Mouse (Mus musculus) spleen, postnatal 4 days (tissue): ENCODE data around the gene Pcx.

Experiments used
- DNase-seq, 2 experiments: peaks; one replicate each; pipeline ENCODE4 v3.0.0; 2022; ENCODE audit warnings: low spot score in 2 of 2

Gene Pcx

DNA sequence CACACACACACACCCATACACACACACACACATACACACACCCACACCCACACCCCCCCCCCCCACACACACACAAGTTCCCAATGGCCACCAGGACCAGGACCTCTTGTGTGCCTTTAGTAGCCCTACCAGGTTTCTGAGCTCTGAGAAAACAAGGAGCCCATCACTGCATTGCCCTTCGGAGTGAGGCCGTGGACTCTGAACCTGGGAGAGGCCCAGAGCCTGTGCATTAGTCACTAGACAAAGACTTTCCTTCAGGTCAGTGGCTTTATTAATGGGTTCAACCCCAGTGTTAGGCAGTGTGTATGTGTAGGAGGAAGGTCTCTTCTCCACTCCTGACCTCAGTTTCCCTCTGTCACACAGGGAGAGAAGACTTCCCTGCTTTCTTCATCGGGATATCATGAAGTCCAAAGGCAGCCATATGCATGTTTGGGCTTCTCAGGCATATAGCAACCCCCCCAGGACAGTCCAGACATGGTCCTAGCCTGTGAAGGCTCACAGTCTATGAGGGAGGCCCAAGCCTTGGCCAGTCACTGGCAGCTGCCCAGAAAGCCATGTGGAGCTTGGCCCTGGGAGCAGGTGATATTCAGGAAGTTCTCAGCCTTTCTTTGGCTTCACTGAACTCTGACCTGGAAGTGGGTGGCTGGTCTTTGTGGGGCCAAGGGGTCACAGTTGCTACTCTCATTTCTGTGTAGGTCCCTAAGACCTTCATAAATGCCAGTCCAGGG, 13.6 kb upstream of the Pcx start:
- no peak for DNase-seq

- DNase-seq = peak; percentile 52 to 82
Measured at GRCm38 (mm10) chr19:4497263-4497973, 12.9 kb upstream of the Pcx start.

DNA sequence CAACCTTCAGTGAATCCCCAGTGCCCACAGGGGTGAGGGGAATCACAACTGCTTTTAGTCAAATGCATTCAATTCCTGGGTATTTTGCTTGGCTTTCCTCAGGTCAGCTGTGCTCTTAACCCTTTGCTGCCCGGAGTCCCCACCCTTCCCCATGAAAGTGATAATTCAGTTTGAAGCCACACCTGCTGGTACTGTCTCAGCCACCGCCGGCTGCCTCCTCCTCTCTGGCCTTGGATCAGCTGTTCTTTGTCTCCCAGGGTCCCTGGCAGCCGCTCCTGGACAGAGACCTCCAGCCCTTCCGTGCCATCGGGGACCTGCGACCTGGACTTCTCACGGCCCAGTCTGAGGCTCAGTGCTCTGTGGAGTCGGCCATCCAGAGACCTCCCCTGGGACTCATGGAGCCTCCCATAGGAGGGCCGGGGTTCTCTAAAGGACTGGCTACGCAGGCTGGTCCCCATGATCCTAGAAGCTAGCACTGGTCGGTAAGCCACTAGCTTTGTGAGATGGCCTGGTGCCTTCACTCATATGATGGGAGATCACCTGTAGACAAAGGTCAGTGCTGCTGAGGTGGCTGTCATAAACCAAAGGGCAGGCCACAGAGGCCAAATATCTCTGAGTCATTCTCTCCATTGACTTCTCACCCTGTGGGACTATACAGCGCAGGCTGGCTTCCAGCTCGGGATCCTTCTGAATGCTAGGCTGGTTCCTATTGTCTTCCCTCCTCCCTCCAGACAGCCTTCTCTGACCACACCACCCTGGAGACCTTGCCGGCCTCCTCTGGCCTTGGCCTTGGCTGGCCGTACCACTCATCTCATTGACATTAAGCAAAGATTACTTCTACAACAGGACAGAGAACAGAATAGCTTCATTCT, 12.0 kb upstream of the Pcx start, which contains the start of gene 2010003K11Rik:
2010003K11Rik (minus strand) TSS at position 522 of the 872 bp plus-strand sequence.
- DNase-seq = no peak

DNA sequence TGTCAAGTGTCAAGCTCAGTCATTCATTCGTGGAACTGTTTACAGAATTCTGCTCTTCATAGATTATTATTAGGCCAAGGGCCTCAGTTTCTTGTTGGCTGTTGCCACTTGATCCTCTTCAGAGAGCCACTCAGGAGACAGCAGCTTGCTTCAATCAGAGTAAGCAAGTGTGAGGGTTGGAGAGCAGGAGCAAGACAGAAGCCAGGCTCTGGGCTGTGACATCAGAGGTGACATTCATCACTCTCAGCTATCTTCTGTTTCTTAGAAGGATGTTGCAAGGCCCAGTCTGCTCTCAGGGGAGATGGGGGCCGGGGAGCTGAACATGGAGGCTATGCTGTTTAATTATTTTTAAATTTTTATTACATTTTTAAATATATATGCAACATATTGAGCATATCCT, 7.6 kb upstream of the Pcx start:
- no peak for DNase-seq

DNA sequence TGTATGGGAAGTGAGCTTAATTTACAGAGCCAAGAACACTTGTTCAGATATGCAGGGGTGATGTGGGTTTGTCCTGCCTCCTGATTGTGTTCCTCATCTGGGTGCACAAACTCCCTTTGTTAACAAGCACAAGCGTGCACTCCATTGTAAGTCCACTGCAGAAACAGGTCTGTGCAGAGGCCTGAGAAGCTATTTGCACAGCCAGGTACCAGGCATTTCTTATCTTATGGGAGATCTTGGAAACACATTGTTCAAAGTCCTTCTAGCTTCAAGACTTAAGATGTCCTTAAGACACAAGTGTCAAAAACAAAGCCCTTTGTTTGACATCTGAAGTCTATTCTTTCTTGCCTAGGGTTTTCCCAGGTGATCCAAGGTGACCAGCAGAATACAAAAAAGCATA, 5.4 kb upstream of the Pcx start:
- no peak for DNase-seq

- no peak for DNase-seq
Measured at GRCm38 (mm10) chr19:4507746-4508145, 2.5 kb upstream of the Pcx start.

DNA sequence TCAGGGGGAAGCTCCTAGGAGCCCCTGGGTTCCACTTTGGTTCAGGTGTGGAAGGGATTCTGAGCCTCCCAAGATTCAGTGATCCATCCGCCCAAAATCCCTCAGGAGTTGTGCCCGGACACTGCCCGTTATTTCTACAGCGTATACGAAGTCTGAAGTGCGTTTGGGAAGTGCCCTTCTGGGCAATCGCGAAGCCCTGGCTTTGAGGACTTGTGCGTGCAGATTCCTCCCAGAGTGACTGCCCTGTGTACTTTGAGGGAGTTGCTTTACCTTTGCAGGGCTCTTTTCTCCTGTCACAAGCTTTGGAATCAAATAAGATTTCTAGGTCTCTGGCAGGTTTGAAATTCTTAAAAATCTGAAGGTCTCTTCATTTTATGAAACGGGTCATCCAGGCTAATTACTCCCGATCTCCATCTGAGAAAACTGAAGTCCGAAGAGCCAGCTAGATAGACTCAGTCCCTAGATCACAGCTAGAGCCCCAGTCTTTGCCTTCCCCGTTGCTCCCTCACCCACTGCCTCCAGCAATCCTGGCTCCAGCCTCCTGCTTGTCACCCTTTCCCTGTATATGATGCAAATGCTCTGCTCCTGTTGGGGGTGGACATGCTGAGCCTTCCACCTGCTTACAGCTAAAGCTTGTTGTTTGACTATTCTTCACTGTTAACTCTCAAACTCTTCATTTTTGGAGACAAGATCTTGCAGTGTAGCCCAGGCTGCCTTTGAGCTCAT, 1.0 kb downstream of the Pcx start:
- no peak for DNase-seq

- DNase-seq = no peak
Measured at GRCm38 (mm10) chr19:4513236-4513858, 3.1 kb downstream of the Pcx start.

DNA sequence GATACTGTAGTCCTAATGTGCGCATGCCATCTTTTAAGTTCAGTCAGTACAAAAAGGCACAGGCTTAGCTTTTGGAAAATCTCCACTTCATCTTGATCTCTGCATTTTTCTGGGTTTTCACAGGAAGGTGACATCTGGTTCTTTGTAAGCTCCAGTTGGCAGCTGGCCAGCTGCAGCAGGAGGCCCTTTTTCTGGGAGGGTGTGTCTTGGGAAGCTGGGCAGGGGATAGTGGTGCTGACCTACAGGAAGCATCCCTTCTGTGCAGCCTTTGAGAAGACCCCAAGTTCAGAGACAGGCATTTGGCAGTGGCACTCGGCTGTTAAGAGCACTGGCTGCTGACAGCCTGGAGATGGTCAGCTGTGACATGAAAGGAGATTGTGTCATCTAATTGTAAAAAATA, 5.5 kb downstream of the Pcx start:
- DNase-seq = no peak

- DNase-seq = no peak
Measured at GRCm38 (mm10) chr19:4516288-4516687, 6.0 kb downstream of the Pcx start.

DNA sequence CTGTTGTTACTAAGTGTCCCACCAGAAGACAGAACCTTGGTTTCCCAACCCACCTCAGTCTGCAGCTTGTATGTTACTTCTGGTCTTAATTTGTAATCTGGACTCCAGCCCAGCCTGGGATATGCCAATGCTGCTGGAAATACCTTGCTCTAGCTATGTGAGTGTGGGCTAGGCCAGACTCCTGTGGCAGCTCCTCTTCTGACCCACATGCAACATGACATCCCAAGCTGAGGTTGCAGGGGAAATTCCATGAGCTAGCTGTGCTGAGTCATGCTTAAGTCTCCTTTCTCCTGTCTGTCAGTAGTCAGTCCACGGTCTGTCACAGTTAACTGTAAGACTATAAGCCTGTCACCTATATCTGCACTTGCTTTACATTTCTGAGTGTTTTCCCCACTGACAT, 7.2 kb downstream of the Pcx start:
- DNase-seq = no peak

DNA sequence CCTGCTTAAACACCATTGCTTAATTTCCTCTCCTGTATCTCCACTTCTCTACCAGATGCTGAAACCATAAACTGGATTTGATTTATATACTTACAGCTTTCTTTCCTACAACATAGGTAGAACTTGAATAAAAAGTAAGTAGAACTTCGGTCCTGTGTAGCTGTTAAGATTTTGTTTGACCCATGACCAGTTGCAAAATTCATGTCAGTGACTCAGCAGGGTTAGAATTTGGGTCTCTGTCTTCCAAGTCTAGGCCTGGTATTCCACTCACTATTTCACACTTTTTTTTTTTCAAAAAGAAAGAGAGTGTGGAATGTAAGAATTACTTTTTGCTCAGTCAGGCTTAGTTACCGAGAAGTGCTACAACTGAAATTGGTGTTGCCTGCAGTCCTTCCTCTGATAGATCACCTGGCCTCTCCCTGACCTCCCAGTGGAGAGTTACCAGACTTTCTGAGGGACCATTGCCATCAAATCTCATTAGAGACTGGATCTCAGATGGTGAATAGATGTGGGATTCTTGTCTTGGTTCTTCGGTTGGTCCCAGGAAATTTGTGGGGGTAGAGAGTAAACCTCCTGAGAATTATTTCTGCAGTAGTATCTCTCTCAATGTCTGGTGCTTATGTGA, 11.3 kb downstream of the Pcx start:
- DNase-seq = no peak

GRCm38 (mm10) chr19:4534646-4535045, 24.4 kb downstream of the Pcx start:
- no peak for DNase-seq

- DNase-seq = no peak
Measured at GRCm38 (mm10) chr19:4535922-4536321, 25.6 kb downstream of the Pcx start.

- DNase-seq = no peak
Measured at GRCm38 (mm10) chr19:4536606-4537005, 26.3 kb downstream of the Pcx start.

GRCm38 (mm10) chr19:4540263-4540662, 30.0 kb downstream of the Pcx start:
- no peak for DNase-seq

- no peak for DNase-seq
Measured at GRCm38 (mm10) chr19:4540992-4541391, 30.7 kb downstream of the Pcx start.

GRCm38 (mm10) chr19:4542081-4542480, 31.8 kb downstream of the Pcx start:
- no peak for DNase-seq

- no peak for DNase-seq
Measured at GRCm38 (mm10) chr19:4545091-4545490, 34.8 kb downstream of the Pcx start.

GRCm38 (mm10) chr19:4545841-4546240, 35.6 kb downstream of the Pcx start:
- DNase-seq = no peak

- no peak for DNase-seq
Measured at GRCm38 (mm10) chr19:4547801-4548200, 37.5 kb downstream of the Pcx start.
